Mouse (Mus musculus) heart, adult 2 months (tissue): ENCODE data around the gene Miip. TPM values are rescaled to one million over a fixed set of nuclear protein-coding genes. Genes with fewer than 3 reads are reported as not detected.
"Not testable (repeated sequence)": the region's sequence is repeated elsewhere in the genome, so short reads cannot be mapped to it uniquely, and the experiment has no call there.

Experiments
- DNase-seq, 2 experiments: peaks; one replicate each; pipeline ENCODE4 v3.0.0; 2021
- H3K27ac ChIP-seq: fragments of 200-600 bp; 2 replicates; pipeline ENCODE4 v1.8.1; 2022
- H3K27me3 ChIP-seq: fragments of 200-500 bp; 2 replicates; pipeline ENCODE4 v1.6.1; 2012; ENCODE audit warnings: mild to moderate bottlenecking, low read length, inconsistent platforms, mixed read lengths; ENCODE audit not compliant: control insufficient read depth, insufficient read depth
- H3K36me3 ChIP-seq: fragments of 200-500 bp; 2 replicates; pipeline ENCODE4 v1.6.1; 2012; ENCODE audit warnings: low read length, inconsistent platforms; ENCODE audit not compliant: control insufficient read depth, insufficient read depth
- H3K4me1 ChIP-seq: fragments of 200-500 bp; 2 replicates; pipeline ENCODE4 v1.6.1; 2011; ENCODE audit warnings: low read length; ENCODE audit not compliant: control insufficient read depth, insufficient read depth
- H3K4me3 ChIP-seq: fragments of 200-600 bp; 2 replicates; pipeline ENCODE4 v1.8.1; 2022
- H3K79me2 ChIP-seq: fragments of 200-500 bp; replicated peaks from 2 replicates; pipeline ENCODE4 v1.6.1; 2012; ENCODE audit warnings: mild to moderate bottlenecking, inconsistent platforms, low read length, moderate library complexity, mixed read lengths; ENCODE audit not compliant: control insufficient read depth, insufficient read depth
- H3K9ac ChIP-seq: fragments of 200-500 bp; 2 replicates; pipeline ENCODE4 v1.6.1; 2012; ENCODE audit warnings: low read depth, mild to moderate bottlenecking, control low read depth, inconsistent platforms, low read length, mixed read lengths
- CTCF ChIP-seq: fragments of 200-600 bp; IDR thresholded peaks from 2 replicates; pipeline ENCODE4 v1.8.1; 2022; ENCODE audit warnings: antibody characterized with exemption, mild to moderate bottlenecking, moderate library complexity
- EP300 ChIP-seq: fragments of 200-500 bp; IDR thresholded peaks from 2 replicates; pipeline ENCODE4 v1.6.1; 2011; ENCODE audit warnings: low read depth, low read length, control low read depth; ENCODE audit not compliant: insufficient read depth
- POLR2A ChIP-seq: fragments of 200-500 bp; IDR thresholded peaks from 2 replicates; pipeline ENCODE4 v1.6.1; 2011; ENCODE audit warnings: mild to moderate bottlenecking, low read depth, low read length, control low read depth; ENCODE audit not compliant: insufficient read depth
- WGBS: fragments of 180-500 bp; shearing (Covaris S2); methylation state at CpG from one replicate; pipeline ENCODE4 v1.1.7; 2018; 5-methylcytosine and 5-hydroxymethylcytosine counted together
- intact Hi-C: fragments of 180-260 bp; cut with DNase I; formaldehyde crosslinking; loops from one replicate; pipeline ENCODE4 v1.15.1; 2025
- polyA plus RNA-seq: library from polyadenylated mRNA; depleted of rRNA; stranded (reverse); fragments of >200 nt; gene quantifications from 2 replicates; pipeline ENCODE4 v1.2.3, GENCODE M21; 2012
- total RNA-seq, 2 experiments: library from RNA; stranded (reverse); gene quantifications; 2 replicates each; pipeline ENCODE4 v1.2.3; 2021

Gene Miip
- total and polyA plus RNA-seq, 3 experiments, result 5.4 to 24.8 (median 7.4) TPM

GRCm38 (mm10) chr4:147867563-147868449, 810 bp downstream of the Miip start:
- Histone ChIP-seq H3K27me3 (no peaks in the 10 kb centered on the region), H3K4me1 (peaks cover 11% of the 10 kb centered on the region), H3K4me3 (peak overlapping the region; percentile 80), H3K27ac (peak overlapping the region; percentile 51), H3K9ac (peak overlapping the region; percentile 80), H3K36me3 (peaks cover 3% of the 10 kb centered on the region; the same call in 1 of the 2 replicates), H3K79me2 (0 out of 2 replicates have a peak, but pooled peaks cover 4% of the 10 kb centered on the region)
- intact Hi-C loops, result loop anchor here (2.0 to 5.0 kb wide), 3 partner anchors 19 to 69 kb away; partner anchors contain the start of genes Mfn2, Plod1 and Zfp933
- no peak for TF ChIP-seq EP300
- TF ChIP-seq POLR2A, result no peak
- no peak for TF ChIP-seq CTCF
- WGBS, result 3% methylated on average over 22 of the region's 22 CpGs
- no peak for DNase-seq

GRCm38 (mm10) chr4:147866793-147867192, 1.8 kb downstream of the Miip start:
- H3K27ac ChIP-seq, DNase-seq, H3K9ac ChIP-seq, H3K36me3 ChIP-seq, H3K79me2 ChIP-seq, H3K4me1 ChIP-seq, H3K4me3 ChIP-seq, H3K27me3 ChIP-seq: not testable (repeated sequence)
- intact Hi-C loops, result loop anchor here (2.0 to 5.0 kb wide), 3 partner anchors 18 to 71 kb away; partner anchors contain the start of genes Mfn2, Plod1 and Zfp933
- 25% methylated on average over 3 of the region's 3 CpGs for WGBS

DNA sequence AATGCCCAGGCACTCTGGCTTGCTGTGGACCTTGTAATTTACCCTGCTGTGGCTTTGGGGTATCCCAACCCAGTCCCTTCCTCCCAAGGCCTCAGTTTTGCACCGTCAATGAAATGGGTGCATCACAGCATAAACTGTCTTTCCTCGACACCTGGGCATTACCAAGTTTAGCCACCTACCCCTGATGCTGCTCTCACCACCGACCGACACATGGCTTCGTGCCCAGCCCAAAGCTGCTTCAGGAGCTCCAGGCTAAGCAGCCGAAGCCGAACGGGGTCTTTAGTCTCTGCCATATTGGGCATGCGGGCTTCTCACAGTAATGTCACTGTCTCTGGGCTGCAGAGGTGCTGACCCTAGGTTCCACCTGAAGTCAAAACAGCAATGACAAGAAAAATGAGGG, 2.6 kb downstream of the Miip start:
- intact Hi-C loops, result loop anchor here (2.0 to 5.0 kb wide), 3 partner anchors 17 to 71 kb away; partner anchors contain the start of genes Mfn2, Plod1 and Zfp933

GRCm38 (mm10) chr4:147865651-147866050, 3.0 kb downstream of the Miip start:
- no peak for TF ChIP-seq EP300
- no peak for TF ChIP-seq POLR2A
- TF ChIP-seq CTCF, result no peak
- WGBS, result 89% methylated on average over 6 of the region's 6 CpGs
- Histone ChIP-seq H3K9ac (no peak overlapping the region), H3K27me3 (no peaks in the 10 kb centered on the region), H3K4me1 (peaks cover 8% of the 10 kb centered on the region), H3K4me3 (no peak overlapping the region), H3K36me3 (peaks cover 3% of the 10 kb centered on the region; the same call in 1 of the 2 replicates), H3K79me2 (no peaks in the 10 kb centered on the region), H3K27ac (no peak overlapping the region)
- intact Hi-C loops, result loop anchor here (2.0 to 5.0 kb wide), 3 partner anchors 17 to 72 kb away; partner anchors contain the start of genes Mfn2, Plod1 and Zfp933
- DNase-seq, result no peak

More for the DNA sequence above, 2.6 kb downstream of the Miip start:
- Histone ChIP-seq H3K27me3 (no peaks in the 10 kb centered on the region), H3K9ac (no peak overlapping the region), H3K4me3 (no peak overlapping the region), H3K79me2 (no peaks in the 10 kb centered on the region), H3K27ac (no peak overlapping the region), H3K36me3 (peaks cover 3% of the 10 kb centered on the region; the same call in 1 of the 2 replicates), H3K4me1 (peaks cover 8% of the 10 kb centered on the region)
- no peak for TF ChIP-seq POLR2A
- TF ChIP-seq EP300, result no peak
- no peak for TF ChIP-seq CTCF
- no peak for DNase-seq
- WGBS, result 97% methylated on average over 9 of the region's 9 CpGs

DNA sequence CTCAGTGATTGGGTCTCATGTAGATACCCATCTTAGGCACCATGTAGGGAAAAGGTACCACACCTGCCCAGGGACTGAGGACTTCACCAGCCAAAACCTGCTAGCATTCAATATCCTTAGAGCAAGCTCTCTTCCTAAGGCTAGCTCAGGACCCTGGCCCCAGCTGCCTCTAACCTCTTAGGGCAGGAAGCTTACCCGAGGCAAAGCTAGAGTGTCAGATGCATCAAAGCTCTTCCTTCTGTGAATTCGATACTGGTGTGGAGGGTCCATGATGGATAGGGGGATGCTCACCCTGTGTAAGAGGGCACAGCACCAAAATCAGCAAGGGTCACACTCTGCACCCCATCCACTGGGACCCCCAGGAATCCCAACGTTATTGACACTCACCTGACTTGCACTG, 6.6 kb downstream of the Miip start:
- H3K27me3 ChIP-seq, result no peaks in the 10 kb centered on the region
- no peaks in the 10 kb centered on the region for H3K79me2 ChIP-seq
- no peaks in the 10 kb centered on the region for H3K4me1 ChIP-seq
- WGBS, result 86% methylated on average over 3 of the region's 3 CpGs
- H3K4me3 ChIP-seq, result no peak overlapping the region
- no peak for DNase-seq
- intact Hi-C loops, result no loop called here
- no peaks in the 10 kb centered on the region for H3K36me3 ChIP-seq
- no peak overlapping the region for H3K27ac ChIP-seq
- H3K9ac ChIP-seq, result no peak overlapping the region
- TF ChIP-seq EP300, result no peak
- no peak for TF ChIP-seq CTCF
- no peak for TF ChIP-seq POLR2A

DNA sequence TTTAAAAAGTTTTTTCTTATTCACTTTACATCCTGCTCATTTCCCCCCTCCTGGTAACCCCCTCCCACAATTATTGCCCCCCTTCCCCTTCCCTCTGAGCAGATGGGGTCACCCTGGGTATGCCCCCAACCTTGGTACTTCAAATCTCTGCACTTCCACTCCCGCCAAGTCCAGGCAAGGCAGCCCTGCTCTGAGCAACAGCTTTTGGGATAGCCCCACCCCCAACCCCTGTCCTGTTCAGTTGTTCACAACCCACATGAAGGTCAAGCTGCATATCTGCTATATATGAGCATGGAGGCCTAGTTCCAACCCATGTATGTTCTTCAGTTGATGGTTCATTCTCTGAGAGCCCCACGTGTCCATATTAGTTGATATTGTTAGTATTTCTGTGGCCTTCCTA, 17.8 kb downstream of the Miip start:
- no peak for DNase-seq
- no peak overlapping the region for H3K4me3 ChIP-seq
- no peaks in the 10 kb centered on the region; the same call in 1 of the 2 replicates for H3K36me3 ChIP-seq
- H3K4me1 ChIP-seq, result peaks cover 4% of the 10 kb centered on the region
- TF ChIP-seq CTCF, result no peak
- no peak for TF ChIP-seq POLR2A
- TF ChIP-seq EP300, result no peak
- intact Hi-C loops, result no loop called here
- no peak overlapping the region for H3K9ac ChIP-seq
- no peaks in the 10 kb centered on the region; the same call in 1 of the 2 replicates for H3K79me2 ChIP-seq
- 60% methylated on average over 2 of the region's 2 CpGs for WGBS
- H3K27me3 ChIP-seq, result no peaks in the 10 kb centered on the region
- H3K27ac ChIP-seq, result no peak overlapping the region
